Mouse (Mus musculus) hematopoietic stem cell, adult 5-6 weeks (primary cell): ENCODE measurements at regions not wholly inside any gene's neighbourhood (a gene's known extent, or its start where the extent isn't known, plus 50 kb on each side); places are given as distances from the start of the nearest gene placed in this dataset.

Experiments
- ATAC-seq, 2 experiments: fragments of 125-278 bp in 1 of 2; replicated peaks in 1 of 2; 2 replicates each; pipeline ENCODE4 v1.8.0; 2016 to 2017; ENCODE audit warnings: inconsistent platforms in 2 of 2, mild to moderate bottlenecking in 2 of 2, moderate number of reproducible peaks in 2 of 2, low read depth in 1 of 2, moderate TSS enrichment in 1 of 2; ENCODE audit not compliant: low FRiP score in 2 of 2, poor library complexity in 2 of 2, severe bottlenecking in 2 of 2, insufficient read depth in 1 of 2, low TSS enrichment in 1 of 2

DNA sequence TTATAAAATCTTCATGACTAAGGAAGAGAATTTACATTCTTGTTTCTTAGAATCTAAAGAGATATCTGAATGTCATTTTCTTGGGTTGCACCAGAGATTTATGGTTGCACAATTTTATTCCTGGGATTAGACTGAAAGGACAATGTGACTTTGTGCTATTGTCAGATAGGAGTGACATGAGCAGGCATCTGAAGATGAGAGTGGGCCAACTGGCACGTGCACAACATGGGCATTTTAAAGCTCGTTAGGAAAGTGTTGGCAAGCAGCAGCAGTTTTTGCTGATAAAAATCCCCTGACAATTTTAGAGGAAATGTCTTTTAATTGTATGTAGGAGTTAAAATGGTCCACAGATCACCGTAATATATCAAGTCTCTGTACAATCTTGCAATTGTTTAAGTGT is 178.9 kb upstream of the Tecrl start:
- ATAC-seq: no peak

DNA sequence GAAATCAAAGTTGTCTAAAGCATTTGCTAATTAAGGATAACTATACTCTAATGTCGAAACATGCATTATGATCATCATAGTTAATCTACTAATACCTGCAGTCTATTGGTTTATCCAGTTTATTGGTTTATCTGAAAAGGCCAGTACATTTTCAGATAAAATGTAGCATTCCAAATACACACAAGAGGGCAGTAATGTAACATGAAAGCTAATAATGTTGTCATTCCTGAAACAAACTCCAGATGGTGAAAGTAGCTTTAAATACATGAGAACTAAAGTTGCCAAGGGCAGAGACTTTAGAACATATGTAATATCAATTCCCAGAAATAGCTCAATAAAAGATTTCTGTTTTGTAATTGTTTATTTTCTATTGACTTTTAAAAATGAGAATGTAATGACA is 163.7 kb upstream of the Tecrl start:
- no peak for ATAC-seq

DNA sequence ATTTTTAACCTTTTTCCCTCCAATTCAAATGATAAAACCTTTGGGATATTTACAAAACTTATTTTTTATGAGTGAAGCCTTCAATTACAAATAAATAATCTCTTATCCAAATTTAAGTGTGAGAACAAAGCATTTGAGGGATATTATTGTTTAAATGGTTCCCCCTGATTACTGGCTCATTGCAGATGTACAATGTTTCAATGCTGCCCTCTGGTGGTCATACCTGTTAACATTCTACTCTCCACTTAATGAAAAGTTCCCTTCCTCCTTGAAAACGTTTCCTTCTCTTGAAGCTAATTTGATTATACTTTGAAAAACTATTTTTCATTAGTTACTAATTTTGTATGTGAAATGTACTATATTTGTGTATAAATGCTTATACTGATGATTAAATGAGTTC is 129.1 kb upstream of the Tecrl start:
- peak in 1 of 2 experiments; percentile 75; a peak in 1 of 4 replicates for ATAC-seq

DNA sequence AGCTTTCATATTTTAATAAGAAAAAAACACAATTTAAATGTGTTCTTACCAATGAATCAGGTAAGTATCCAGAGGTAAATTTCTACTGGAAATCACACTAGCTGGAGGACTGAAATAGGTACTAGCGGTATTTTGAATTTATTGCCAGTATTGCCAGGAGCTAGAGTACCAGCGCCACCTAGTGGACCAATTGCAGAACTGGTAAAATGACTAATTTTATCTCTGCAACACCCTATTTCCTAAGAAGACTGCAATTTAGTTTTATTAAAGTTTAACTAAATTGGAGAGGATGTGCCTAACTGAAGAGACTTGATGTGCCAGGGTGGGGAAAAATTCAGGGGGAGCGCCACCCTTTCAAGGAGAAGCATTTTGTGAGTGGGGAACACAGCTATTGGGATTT is 85.3 kb upstream of the Tecrl start:
- peak; percentile 56 to 73; a peak in 3 of 4 replicates for ATAC-seq

DNA sequence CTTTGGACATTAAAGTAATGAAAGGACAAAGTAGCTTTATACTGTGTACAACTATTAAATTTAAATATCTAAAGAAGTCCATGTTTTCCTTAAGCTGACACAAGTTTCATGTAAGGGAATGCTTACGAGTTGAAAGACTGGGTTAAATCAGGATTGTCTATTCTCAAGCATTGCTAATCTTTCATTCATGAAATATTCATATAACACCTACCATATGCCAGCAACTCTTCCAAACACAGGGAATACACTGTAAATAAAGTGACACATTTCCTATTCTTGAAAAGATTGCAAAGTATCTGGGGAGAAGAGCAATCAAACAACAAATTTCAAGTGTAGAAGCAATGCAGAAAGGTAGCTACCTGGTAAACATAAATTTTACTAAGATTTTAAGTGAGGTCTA is 81.5 kb upstream of the Tecrl start:
- ATAC-seq: no peak

DNA sequence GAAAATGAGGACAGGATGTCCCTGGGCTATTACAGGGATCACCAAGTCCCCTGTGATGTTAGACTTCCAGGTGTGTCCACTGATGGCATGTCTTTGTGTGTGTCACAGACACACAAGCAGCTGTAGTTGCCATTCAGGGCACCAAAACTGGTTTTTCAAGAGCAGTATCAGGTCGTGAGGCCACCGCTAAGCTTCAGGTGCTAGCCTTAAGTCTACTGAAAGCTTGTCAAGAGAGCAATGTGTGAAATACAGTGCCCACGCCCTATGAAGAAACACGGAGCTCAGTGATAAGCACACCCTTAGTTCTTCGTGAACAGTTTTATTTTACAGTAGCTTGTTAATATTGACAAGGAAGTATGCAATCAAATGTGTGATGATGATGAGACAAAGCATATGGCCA is 66.7 kb upstream of the Tecrl start:
- no peak for ATAC-seq

DNA sequence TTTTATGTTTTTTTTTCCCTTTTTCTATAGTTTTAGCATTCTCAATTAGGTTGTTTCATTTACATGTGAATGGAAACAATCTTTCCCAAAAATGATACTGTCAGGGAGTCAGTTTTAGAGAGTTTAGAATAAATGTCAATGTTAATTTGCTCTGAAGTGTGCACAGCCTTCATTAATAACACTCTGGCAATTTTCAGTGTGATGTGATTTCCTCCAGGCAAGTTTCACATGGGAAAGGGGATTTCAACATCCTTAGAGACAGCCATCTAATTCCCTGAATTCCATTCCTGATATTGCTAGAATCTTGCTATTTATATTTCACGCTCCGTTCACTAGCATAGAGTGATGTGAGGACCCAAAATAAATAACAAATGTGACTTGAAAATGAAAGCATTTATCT is 55.2 kb upstream of the Tecrl start:
- ATAC-seq: no peak

DNA sequence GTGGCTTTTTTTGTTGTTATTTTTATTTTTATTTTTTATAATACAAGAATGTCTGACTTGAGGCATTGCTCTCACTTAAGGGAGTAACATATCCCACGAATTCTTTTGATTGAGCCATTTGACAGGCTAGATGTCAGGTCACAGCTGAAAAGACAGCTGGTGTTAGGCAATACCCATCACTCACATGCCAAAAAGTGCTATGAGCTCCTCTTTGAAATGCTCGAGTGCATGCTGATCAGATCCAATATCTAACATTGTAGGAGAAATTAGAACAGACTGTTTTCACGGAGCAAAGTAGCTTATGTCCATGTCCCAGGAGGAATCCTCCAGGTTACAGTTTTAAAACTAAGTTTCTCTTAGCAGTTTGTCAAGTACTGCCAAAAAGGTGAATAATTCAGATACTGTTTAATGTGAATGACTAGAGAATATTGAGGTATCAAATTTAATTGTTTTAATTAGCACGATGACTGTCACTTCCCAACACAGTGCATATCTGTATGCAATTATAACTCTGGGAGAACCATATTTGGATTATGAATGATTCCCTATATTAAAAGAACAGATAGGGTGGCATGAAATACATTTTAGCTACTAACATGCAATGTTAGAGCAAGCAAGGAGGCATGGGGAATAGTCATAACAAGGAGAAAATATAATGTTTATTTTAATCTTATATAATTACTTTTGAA is 50.4 kb upstream of the Tecrl start:
- ATAC-seq: no peak
